Mouse (Mus musculus): ENCODE measurements around the gene Fam183b. TPM values are rescaled to one million over a fixed set of nuclear protein-coding genes. Genes with fewer than 3 reads are reported as not detected.
"Not testable (repeated sequence)": the region's sequence is repeated elsewhere in the genome, so short reads cannot be mapped to it uniquely, and the experiment has no call there.

Fam183b gene
- polyA plus RNA-seq, 1 experiment = not detected

- no peaks in the 10 kb centered on the region for H3K27me3 ChIP-seq (replicated peaks; ENCODE audit: control insufficient read depth, insufficient read depth, low read length)
- WGBS = 86% methylated on average over 1 of the region's 1 CpGs
- no peaks in the 10 kb centered on the region for H3K36me3 ChIP-seq (ENCODE audit: control insufficient read depth, insufficient read depth, low read length)
- TF ChIP-seq CTCF (conservative IDR thresholded peaks at IDR 0.05; ENCODE audit: insufficient read depth, insufficient read length, low read depth, low read length) = no peak
- no peak for TF ChIP-seq POLR2A (IDR thresholded peaks at IDR 0.05; ENCODE audit: low read depth, low read length)
- no peaks in the 10 kb centered on the region for H3K4me1 ChIP-seq (ENCODE audit: control insufficient read depth, insufficient read depth, low read length)
- DNase-seq = no peak
- H3K4me3 ChIP-seq (ENCODE audit: insufficient read depth, low read depth, low read length) = no peak overlapping the region
- H3K27ac ChIP-seq (ENCODE audit: insufficient read depth, low read depth, low read length) = no peak overlapping the region
These were observed 13.9 kb upstream of the Fam183b start for GRCm38 (mm10) chr11:58815676-58816075.

- H3K27me3 ChIP-seq (replicated peaks; ENCODE audit: control insufficient read depth, insufficient read depth, low read length); H3K4me1 ChIP-seq (ENCODE audit: control insufficient read depth, insufficient read depth, low read length); DNase-seq; H3K4me3 ChIP-seq (ENCODE audit: insufficient read depth, low read depth, low read length); H3K36me3 ChIP-seq (ENCODE audit: control insufficient read depth, insufficient read depth, low read length); H3K27ac ChIP-seq (ENCODE audit: insufficient read depth, low read depth, low read length): not testable (repeated sequence)
- 54% methylated on average over 1 of the region's 1 CpGs for WGBS
These were observed 12.9 kb upstream of the Fam183b start, which contains the start of gene Olfr313 for GRCm38 (mm10) chr11:58814700-58815099. Gene Olfr313, plus strand, starts transcription at chr11:58815000.

GRCm38 (mm10) chr11:58812001-58812400 lies 10.2 kb upstream of the Fam183b start:
- TF ChIP-seq CTCF (conservative IDR thresholded peaks at IDR 0.05; ENCODE audit: insufficient read depth, insufficient read length, low read depth, low read length) (peak; percentile 50), POLR2A (IDR thresholded peaks at IDR 0.05; ENCODE audit: low read depth, low read length) (no peak)
- WGBS = 13% methylated on average over 1 of the region's 1 CpGs

GRCm38 (mm10) chr11:58804393-58804792 lies 2.6 kb upstream of the Fam183b start:
- Histone ChIP-seq H3K4me1 (ENCODE audit: control insufficient read depth, insufficient read depth, low read length) (no peaks in the 10 kb centered on the region), H3K27me3 (replicated peaks; ENCODE audit: control insufficient read depth, insufficient read depth, low read length) (no peaks in the 10 kb centered on the region), H3K4me3 (ENCODE audit: insufficient read depth, low read depth, low read length) (no peak overlapping the region), H3K27ac (ENCODE audit: insufficient read depth, low read depth, low read length) (no peak overlapping the region), H3K36me3 (ENCODE audit: control insufficient read depth, insufficient read depth, low read length) (no peaks in the 10 kb centered on the region)
- no peak for DNase-seq
- no peak for TF ChIP-seq CTCF (conservative IDR thresholded peaks at IDR 0.05; ENCODE audit: insufficient read depth, insufficient read length, low read depth, low read length)
- no peak for TF ChIP-seq POLR2A (IDR thresholded peaks at IDR 0.05; ENCODE audit: low read depth, low read length)
- WGBS = 55% methylated on average over 2 of the region's 2 CpGs

More at GRCm38 (mm10) chr11:58812001-58812400, 10.2 kb upstream of the Fam183b start:
- no peaks in the 10 kb centered on the region for H3K36me3 ChIP-seq (ENCODE audit: control insufficient read depth, insufficient read depth, low read length)
- H3K4me3 ChIP-seq (ENCODE audit: insufficient read depth, low read depth, low read length) = no peak overlapping the region
- no peak for DNase-seq
- no peaks in the 10 kb centered on the region for H3K4me1 ChIP-seq (ENCODE audit: control insufficient read depth, insufficient read depth, low read length)
- H3K27me3 ChIP-seq (replicated peaks; ENCODE audit: control insufficient read depth, insufficient read depth, low read length) = no peaks in the 10 kb centered on the region
- H3K27ac ChIP-seq (ENCODE audit: insufficient read depth, low read depth, low read length) = no peak overlapping the region

GRCm38 (mm10) chr11:58803871-58804270 lies 2.1 kb upstream of the Fam183b start:
- DNase-seq = no peak
- TF ChIP-seq CTCF (conservative IDR thresholded peaks at IDR 0.05; ENCODE audit: insufficient read depth, insufficient read length, low read depth, low read length) (no peak), POLR2A (IDR thresholded peaks at IDR 0.05; ENCODE audit: low read depth, low read length) (no peak)
- WGBS = 48% methylated on average over 4 of the region's 4 CpGs

GRCm38 (mm10) chr11:58799747-58800146 lies 2.0 kb downstream of the Fam183b start:
- H3K27ac ChIP-seq (ENCODE audit: insufficient read depth, low read depth, low read length) = no peak overlapping the region
- no peak overlapping the region for H3K4me3 ChIP-seq (ENCODE audit: insufficient read depth, low read depth, low read length)
- H3K27me3 ChIP-seq (replicated peaks; ENCODE audit: control insufficient read depth, insufficient read depth, low read length) = no peaks in the 10 kb centered on the region
- DNase-seq = no peak
- TF ChIP-seq CTCF (conservative IDR thresholded peaks at IDR 0.05; ENCODE audit: insufficient read depth, insufficient read length, low read depth, low read length) (no peak), POLR2A (IDR thresholded peaks at IDR 0.05; ENCODE audit: low read depth, low read length) (no peak)
- 76% methylated on average over 5 of the region's 5 CpGs for WGBS
- H3K4me1 ChIP-seq (ENCODE audit: control insufficient read depth, insufficient read depth, low read length) = no peaks in the 10 kb centered on the region
- no peaks in the 10 kb centered on the region for H3K36me3 ChIP-seq (ENCODE audit: control insufficient read depth, insufficient read depth, low read length)

More at GRCm38 (mm10) chr11:58803871-58804270, 2.1 kb upstream of the Fam183b start:
- H3K27ac ChIP-seq (ENCODE audit: insufficient read depth, low read depth, low read length) = no peak overlapping the region
- H3K27me3 ChIP-seq (replicated peaks; ENCODE audit: control insufficient read depth, insufficient read depth, low read length) = no peaks in the 10 kb centered on the region
- no peak overlapping the region for H3K4me3 ChIP-seq (ENCODE audit: insufficient read depth, low read depth, low read length)
- H3K36me3 ChIP-seq (ENCODE audit: control insufficient read depth, insufficient read depth, low read length) = no peaks in the 10 kb centered on the region
- no peaks in the 10 kb centered on the region for H3K4me1 ChIP-seq (ENCODE audit: control insufficient read depth, insufficient read depth, low read length)

- Histone ChIP-seq H3K4me1 (ENCODE audit: control insufficient read depth, insufficient read depth, low read length) (no peaks in the 10 kb centered on the region), H3K4me3 (ENCODE audit: insufficient read depth, low read depth, low read length) (no peak overlapping the region), H3K27me3 (replicated peaks; ENCODE audit: control insufficient read depth, insufficient read depth, low read length) (no peaks in the 10 kb centered on the region), H3K36me3 (ENCODE audit: control insufficient read depth, insufficient read depth, low read length) (no peaks in the 10 kb centered on the region), H3K27ac (ENCODE audit: insufficient read depth, low read depth, low read length) (no peak overlapping the region)
- WGBS = 73% methylated on average over 7 of the region's 7 CpGs
- TF ChIP-seq POLR2A (IDR thresholded peaks at IDR 0.05; ENCODE audit: low read depth, low read length) (no peak), CTCF (conservative IDR thresholded peaks at IDR 0.05; ENCODE audit: insufficient read depth, insufficient read length, low read depth, low read length) (no peak)
- no peak for DNase-seq
These were observed 4.9 kb downstream of the Fam183b start for GRCm38 (mm10) chr11:58796850-58797249.

- H3K36me3 ChIP-seq (ENCODE audit: control insufficient read depth, insufficient read depth, low read length) = no peaks in the 10 kb centered on the region
- H3K27ac ChIP-seq (ENCODE audit: insufficient read depth, low read depth, low read length) = no peak overlapping the region
- 82% methylated on average over 2 of the region's 2 CpGs for WGBS
- no peaks in the 10 kb centered on the region for H3K27me3 ChIP-seq (replicated peaks; ENCODE audit: control insufficient read depth, insufficient read depth, low read length)
- DNase-seq = no peak
- TF ChIP-seq POLR2A (IDR thresholded peaks at IDR 0.05; ENCODE audit: low read depth, low read length) (no peak), CTCF (conservative IDR thresholded peaks at IDR 0.05; ENCODE audit: insufficient read depth, insufficient read length, low read depth, low read length) (no peak)
- H3K4me1 ChIP-seq (ENCODE audit: control insufficient read depth, insufficient read depth, low read length) = no peaks in the 10 kb centered on the region
- no peak overlapping the region for H3K4me3 ChIP-seq (ENCODE audit: insufficient read depth, low read depth, low read length)
These were observed 5.9 kb downstream of the Fam183b start for GRCm38 (mm10) chr11:58795856-58796255.
